Mouse (Mus musculus): ENCODE results near the gene Mpo. TPM values are rescaled to one million over a fixed set of nuclear protein-coding genes. Genes with fewer than 3 reads are reported as not detected.

Gene Mpo
- polyA plus RNA-seq, 1 experiment from 2014 or later: 2.9 TPM

DNA sequence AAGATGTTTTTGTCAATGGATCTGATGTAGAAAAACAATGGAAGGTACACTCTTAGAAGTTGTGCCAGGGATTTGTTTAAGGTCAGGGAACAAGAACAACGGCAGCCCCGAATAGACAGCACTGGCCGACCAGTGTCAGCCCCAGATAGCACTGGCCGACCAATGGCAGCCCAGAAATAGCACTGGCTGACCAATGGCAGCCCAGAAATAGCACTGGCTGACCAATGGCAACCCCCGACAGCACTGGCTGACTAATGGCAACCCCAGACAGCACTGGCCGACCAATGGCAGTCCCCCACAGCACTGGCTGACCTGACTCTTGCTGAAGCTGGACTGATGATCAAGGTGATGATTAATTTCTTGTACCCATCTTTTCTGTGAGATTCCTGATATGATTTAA lies 54.5 kb downstream of the Mpo start:
- 68% methylated on average over 6 of the region's 6 CpGs for whole genome bisulfite sequencing
- DNase-seq (ENCODE audit: low spot score, missing footprints): no peak

GRCm38 (mm10) chr11:87852690-87853596 lies 59.6 kb downstream of the Mpo start, which contains the start of gene Mks1:
Gene Mks1 (plus strand): TSS chr11:87853215.
- no peaks in the 10 kb centered on the region for H3K27me3 ChIP-seq (ENCODE audit: control insufficient read depth, insufficient read depth, low read length)
- H3K9ac ChIP-seq (ENCODE audit: low read length): peak within 1 kb of the TSS; percentile 52
- no peak within 1 kb of the TSS; the same call in 1 of the 2 replicates for H3K27ac ChIP-seq (ENCODE audit: low read depth, low read length)
- H3K4me1 ChIP-seq (ENCODE audit: control insufficient read depth, insufficient read depth, low read length): no peaks in the 10 kb centered on the region; the same call in none of the 2 replicates
- DNase-seq (ENCODE audit: low spot score, missing footprints) (peak; percentile 99), ATAC-seq (ENCODE audit: low FRiP score) (peak; percentile 97)
- H3K4me2 ChIP-seq: peak within 1 kb of the TSS; percentile 50
- H3K9me3 ChIP-seq (ENCODE audit: control insufficient read depth, low read length): no peaks in the 10 kb centered on the region
- 4% methylated on average over 40 of the region's 40 CpGs for WGBS
- peak within 1 kb of the TSS; percentile 61 for H3K4me3 ChIP-seq (ENCODE audit: low read depth, low read length)
- H3K36me3 ChIP-seq (ENCODE audit: control insufficient read depth, insufficient read depth, low read length): 0 out of 2 replicates have a peak, but pooled peaks cover 4% of the 10 kb centered on the region

More for the DNA sequence above, 54.5 kb downstream of the Mpo start:
- H3K4me3 ChIP-seq (ENCODE audit: low read depth, low read length): no peak overlapping the region
- H3K27ac ChIP-seq (ENCODE audit: low read depth, low read length): no peak overlapping the region
- H3K4me2 ChIP-seq: no peak overlapping the region
- no peaks in the 10 kb centered on the region; the same call in 1 of the 2 replicates for H3K4me1 ChIP-seq (ENCODE audit: control insufficient read depth, insufficient read depth, low read length)
- H3K9me3 ChIP-seq (ENCODE audit: control insufficient read depth, low read length): no peaks in the 10 kb centered on the region
- H3K9ac ChIP-seq (ENCODE audit: low read length): no peak overlapping the region
- H3K27me3 ChIP-seq (ENCODE audit: control insufficient read depth, insufficient read depth, low read length): no peaks in the 10 kb centered on the region
- H3K36me3 ChIP-seq (ENCODE audit: control insufficient read depth, insufficient read depth, low read length): no peaks in the 10 kb centered on the region
- ATAC-seq (ENCODE audit: low FRiP score): no peak

GRCm38 (mm10) chr11:87853597-87853954 lies 60.2 kb downstream of the Mpo start:
- 45% methylated on average over 8 of the region's 8 CpGs for WGBS
- H3K9me3 ChIP-seq (ENCODE audit: control insufficient read depth, low read length): no peaks in the 10 kb centered on the region
- H3K4me1 ChIP-seq (ENCODE audit: control insufficient read depth, insufficient read depth, low read length): no peaks in the 10 kb centered on the region; the same call in none of the 2 replicates
- DNase-seq (ENCODE audit: low spot score, missing footprints) (no peak), ATAC-seq (ENCODE audit: low FRiP score) (peak; percentile 46; the same call in 1 of the 2 replicates)
- H3K36me3 ChIP-seq (ENCODE audit: control insufficient read depth, insufficient read depth, low read length): 0 out of 2 replicates have a peak, but pooled peaks cover 5% of the 10 kb centered on the region
- peak overlapping the region; percentile 52 for H3K9ac ChIP-seq (ENCODE audit: low read length)
- H3K4me3 ChIP-seq (ENCODE audit: low read depth, low read length): peak overlapping the region; percentile 61
- no peaks in the 10 kb centered on the region for H3K27me3 ChIP-seq (ENCODE audit: control insufficient read depth, insufficient read depth, low read length)
- peak overlapping the region; percentile 50 for H3K4me2 ChIP-seq
- no peak overlapping the region for H3K27ac ChIP-seq (ENCODE audit: low read depth, low read length)

MicroRNAs within 50 kb of the gene (microRNA counts, 519-probe panel; counts per million panel counts)
- microRNA mmu-miR-142-3p (5,130 counts per million, percentile 57 among the panel's probes with 10 or more counts), microRNA mmu-miR-142-5p (not detected)

Small RNA genes lying within 50 kb of the gene (microRNA-seq; reads per million reads assigned to microRNA genes)
- gene Mir142 (not detected), gene Mir142b (not detected)

Other genes with a start within 250 kb of the Mpo start
- gene Gm11492, start 226.9 kb upstream of the Mpo start, polyA plus RNA-seq (2014; fragmentation: Nextera tagmentation; extraction: Ambion mirVana): not detected in 2 replicates
- gene Sept4, start 224.7 kb upstream of the Mpo start, polyA plus RNA-seq (2014; fragmentation: Nextera tagmentation; extraction: Ambion mirVana): 9.0 and 11.4 TPM in 2 replicates
- 68.3 and 72.9 TPM in 2 replicates for gene Mtmr4, start 201.4 kb upstream of the Mpo start, polyA plus RNA-seq (2014; fragmentation: Nextera tagmentation; extraction: Ambion mirVana)
- 0.15 and 0.31 TPM in 2 replicates for gene Hsf5, start 176.4 kb upstream of the Mpo start, polyA plus RNA-seq (2014; fragmentation: Nextera tagmentation; extraction: Ambion mirVana)
- gene Rnf43, start 130.9 kb upstream of the Mpo start, polyA plus RNA-seq (2014; fragmentation: Nextera tagmentation; extraction: Ambion mirVana): 0.61 and 2.0 TPM in 2 replicates
- gene Supt4a, start 56.0 kb upstream of the Mpo start, polyA plus RNA-seq (2014; fragmentation: Nextera tagmentation; extraction: Ambion mirVana): 148 and 163 TPM in 2 replicates
- gene Tspoap1, start 33.0 kb upstream of the Mpo start, polyA plus RNA-seq (2014; fragmentation: Nextera tagmentation; extraction: Ambion mirVana): 7.0 and 9.0 TPM in 2 replicates
- 0.27 and 0.57 TPM in 2 replicates for gene Lpo, start 34.7 kb downstream of the Mpo start, polyA plus RNA-seq (2014; fragmentation: Nextera tagmentation; extraction: Ambion mirVana)
- gene Mks1, start 59.6 kb downstream of the Mpo start, polyA plus RNA-seq (2014; fragmentation: Nextera tagmentation; extraction: Ambion mirVana): 11.0 and 12.1 TPM in 2 replicates
- gene Epx, start 82.0 kb downstream of the Mpo start, polyA plus RNA-seq (2014; fragmentation: Nextera tagmentation; extraction: Ambion mirVana): not detected in 2 replicates
- gene Olfr462, start 98.7 kb downstream of the Mpo start, polyA plus RNA-seq (2014; fragmentation: Nextera tagmentation; extraction: Ambion mirVana): not detected in 2 replicates
- not detected in 2 replicates for gene Olfr463, start 103.8 kb downstream of the Mpo start, polyA plus RNA-seq (2014; fragmentation: Nextera tagmentation; extraction: Ambion mirVana)
- gene Olfr464, start 127.4 kb downstream of the Mpo start, polyA plus RNA-seq (2014; fragmentation: Nextera tagmentation; extraction: Ambion mirVana): not detected in 2 replicates
- 20.5 and 22.6 TPM in 2 replicates for gene Dynll2, start 194.0 kb downstream of the Mpo start, polyA plus RNA-seq (2014; fragmentation: Nextera tagmentation; extraction: Ambion mirVana)